Mouse (Mus musculus) C2C12 (cell line): ENCODE results near the gene Mettl23.

ENCODE experiments used
- CEBPB ChIP-seq: IDR thresholded peaks from one replicate; pipeline ENCODE4 v1.6.1; 2011; ENCODE audit warnings: low read depth, mild to moderate bottlenecking, control low read depth, moderate library complexity
- CTCF ChIP-seq: IDR thresholded peaks from one replicate; pipeline ENCODE4 v1.5.1; 2011; ENCODE audit not compliant: control insufficient read depth, insufficient read depth, insufficient read length
- MAX ChIP-seq: IDR thresholded peaks from one replicate; pipeline ENCODE4 v1.6.1; 2011; ENCODE audit warnings: mild to moderate bottlenecking, control low read depth
- MYOD1 ChIP-seq: IDR thresholded peaks from one replicate; pipeline ENCODE4 v1.6.1; 2011; ENCODE audit warnings: low read depth; ENCODE audit not compliant: control insufficient read depth, insufficient read length
- MYOG ChIP-seq: IDR thresholded peaks from one replicate; pipeline ENCODE4 v1.6.1; 2011; ENCODE audit not compliant: control insufficient read depth, insufficient read length; ENCODE audit errors: extremely low read depth
- USF1 ChIP-seq: IDR thresholded peaks from one replicate; pipeline ENCODE4 v1.6.1; 2011; ENCODE audit warnings: low read depth, mild to moderate bottlenecking, control low read depth, moderate library complexity

- TF ChIP-seq CTCF (no peak), USF1 (no peak), MYOD1 (no peak), MAX (no peak), CEBPB (no peak), MYOG (no peak)
These were observed 35.6 kb upstream of the Mettl23 start for GRCm38 (mm10) chr11:116807526-116807925.
